Mouse (Mus musculus) liver, postnatal 0 days (tissue): ENCODE results near the gene Tbc1d1.

Source experiments
- CTCF ChIP-seq: sonication (generic); IDR thresholded peaks from 2 replicates; pipeline ENCODE4 v1.5.1; 2016; ENCODE audit warnings: antibody characterized with exemption, low read depth
- EP300 ChIP-seq: IDR thresholded peaks from 2 replicates; pipeline ENCODE4 v1.6.1; 2016; ENCODE audit warnings: antibody characterized with exemption, low read depth, mild to moderate bottlenecking

GRCm38 (mm10) chr5:64287287-64287686, 131.2 kb downstream of the Tbc1d1 start:
- TF ChIP-seq CTCF (no peak), EP300 (no peak)
